Mouse (Mus musculus) forebrain, embryonic 15.5 days (tissue): Measurements from ENCODE around the gene A530084C06Rik. TPM values are rescaled to one million over a fixed set of nuclear protein-coding genes. Genes with fewer than 3 reads are reported as not detected.

ENCODE experiments used
- ATAC-seq: fragments of 200-750 bp; cut with Nextera tagmentation; replicated peaks from 2 replicates; pipeline ENCODE4 v1.8.0; 2017; ENCODE audit warnings: mild to moderate bottlenecking, moderate TSS enrichment, moderate library complexity
- H3K27ac ChIP-seq: fragments of 300-500 bp; sonication (generic); replicated peaks from 2 replicates; pipeline ENCODE4 v1.5.1; 2015; ENCODE audit warnings: mild to moderate bottlenecking, inconsistent platforms
- H3K27me3 ChIP-seq: fragments of 300-500 bp; sonication (generic); 2 replicates; pipeline ENCODE4 v1.6.1; 2015; ENCODE audit warnings: inconsistent platforms
- H3K36me3 ChIP-seq: fragments of 300-500 bp; sonication (generic); 2 replicates; pipeline ENCODE4 v1.6.1; 2015; ENCODE audit warnings: mild to moderate bottlenecking, inconsistent platforms
- H3K4me1 ChIP-seq: fragments of 300-500 bp; sonication (generic); 2 replicates; pipeline ENCODE4 v1.6.1; 2015; ENCODE audit warnings: inconsistent platforms
- H3K4me2 ChIP-seq: fragments of 300-500 bp; sonication (generic); replicated peaks from 2 replicates; pipeline ENCODE4 v1.6.1; 2015; ENCODE audit warnings: mild to moderate bottlenecking, inconsistent platforms
- H3K4me3 ChIP-seq: fragments of 300-500 bp; sonication (generic); 2 replicates; pipeline ENCODE4 v1.5.1; 2015; ENCODE audit warnings: mild to moderate bottlenecking, inconsistent platforms
- H3K9ac ChIP-seq: fragments of 300-500 bp; sonication (generic); replicated peaks from 2 replicates; pipeline ENCODE4 v1.6.1; 2015; ENCODE audit warnings: mild to moderate bottlenecking, inconsistent platforms
- H3K9me3 ChIP-seq: fragments of 300-500 bp; sonication (generic); 2 replicates; pipeline ENCODE4 v1.6.1; 2016; ENCODE audit warnings: inconsistent platforms
- WGBS: fragments of 180-500 bp; shearing (Covaris S2); methylation state at CpG from one replicate; pipeline ENCODE4 v1.1.7; 2015; ENCODE audit warnings: mixed read lengths; 5-methylcytosine and 5-hydroxymethylcytosine counted together
- polyA plus RNA-seq: library from polyadenylated mRNA; unstranded; fragments of >200 nt; fragmentation: Nextera tagmentation; extraction: Ambion mirVana; gene quantifications from 2 replicates; pipeline ENCODE4 v1.2.1, GENCODE M21; 2015

The A530084C06Rik gene
- not detected in 2 replicates for polyA plus RNA-seq

- peak within 1 kb of the TSS; percentile 53 for H3K9ac ChIP-seq
- H3K4me2 ChIP-seq: peak within 1 kb of the TSS; percentile 98
- H3K4me1 ChIP-seq: peaks cover 29% of the 10 kb centered on the region
- H3K9me3 ChIP-seq: no peaks in the 10 kb centered on the region
- peak; percentile 49 for ATAC-seq
- peak within 1 kb of the TSS; percentile 52 for H3K4me3 ChIP-seq
- H3K36me3 ChIP-seq: no peaks in the 10 kb centered on the region
- H3K27me3 ChIP-seq: peaks cover 92% of the 10 kb centered on the region
- peak within 1 kb of the TSS; percentile 33 for H3K27ac ChIP-seq
- WGBS: under 1% methylated on average over 86 of the region's 88 CpGs
Observed at GRCm38 (mm10) chr13:31558521-31559418, at the start of gene A530084C06Rik. Gene A530084C06Rik, minus strand, starts transcription at chr13:31559333.

GRCm38 (mm10) chr13:31603964-31604363 is 44.8 kb upstream of the A530084C06Rik start:
- no peaks in the 10 kb centered on the region for H3K4me1 ChIP-seq
- ATAC-seq: no peak
- no peak overlapping the region for H3K4me2 ChIP-seq
- H3K36me3 ChIP-seq: no peaks in the 10 kb centered on the region
- no peaks in the 10 kb centered on the region for H3K9me3 ChIP-seq
- no peak overlapping the region for H3K9ac ChIP-seq
- no peaks in the 10 kb centered on the region for H3K27me3 ChIP-seq
- H3K27ac ChIP-seq: no peak overlapping the region
- H3K4me3 ChIP-seq: no peak overlapping the region
- 33% methylated on average over 6 of the region's 6 CpGs for WGBS

- H3K4me1 ChIP-seq: no peaks in the 10 kb centered on the region
- 87% methylated on average over 5 of the region's 5 CpGs for WGBS
- H3K4me2 ChIP-seq: no peak overlapping the region
- no peaks in the 10 kb centered on the region for H3K36me3 ChIP-seq
- H3K27me3 ChIP-seq: no peaks in the 10 kb centered on the region
- no peak overlapping the region for H3K4me3 ChIP-seq
- H3K9me3 ChIP-seq: no peaks in the 10 kb centered on the region
- no peak for ATAC-seq
- H3K27ac ChIP-seq: no peak overlapping the region
- H3K9ac ChIP-seq: no peak overlapping the region
Observed at GRCm38 (mm10) chr13:31599576-31599975, 40.4 kb upstream of the A530084C06Rik start.

DNA sequence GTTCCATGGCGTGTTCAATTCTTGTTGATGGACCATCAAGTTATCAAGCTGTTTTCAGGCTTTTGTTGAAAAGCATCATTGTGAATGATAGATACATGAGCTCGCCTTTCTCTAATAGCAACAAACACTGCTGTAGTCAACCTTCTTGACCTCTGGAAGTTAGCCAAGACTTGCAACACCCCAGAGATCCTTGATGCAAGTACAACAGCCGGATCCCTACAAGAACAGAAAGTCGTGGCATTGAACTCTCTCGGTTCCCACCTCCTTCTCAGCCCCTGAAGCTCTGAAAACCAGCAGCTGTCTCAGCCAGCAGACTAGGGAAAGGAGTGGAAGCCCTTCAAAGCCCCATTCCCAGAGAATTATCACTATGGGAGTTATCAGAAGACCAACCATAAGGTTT is 28.2 kb upstream of the A530084C06Rik start:
- ATAC-seq: no peak
- H3K9me3 ChIP-seq: no peaks in the 10 kb centered on the region
- H3K4me2 ChIP-seq: no peak overlapping the region
- H3K36me3 ChIP-seq: no peaks in the 10 kb centered on the region
- 76% methylated on average over 5 of the region's 5 CpGs for WGBS
- no peaks in the 10 kb centered on the region for H3K27me3 ChIP-seq
- no peak overlapping the region for H3K27ac ChIP-seq
- no peak overlapping the region for H3K9ac ChIP-seq
- H3K4me3 ChIP-seq: no peak overlapping the region
- H3K4me1 ChIP-seq: no peaks in the 10 kb centered on the region

GRCm38 (mm10) chr13:31579866-31580265 is 20.7 kb upstream of the A530084C06Rik start:
- 64% methylated on average over 9 of the region's 9 CpGs for WGBS
- no peaks in the 10 kb centered on the region for H3K36me3 ChIP-seq
- ATAC-seq: no peak
- H3K4me2 ChIP-seq: no peak overlapping the region
- no peaks in the 10 kb centered on the region for H3K9me3 ChIP-seq
- no peak overlapping the region for H3K4me3 ChIP-seq
- no peaks in the 10 kb centered on the region for H3K27me3 ChIP-seq
- no peak overlapping the region for H3K9ac ChIP-seq
- no peak overlapping the region for H3K27ac ChIP-seq
- H3K4me1 ChIP-seq: peaks cover 6% of the 10 kb centered on the region; the same call in 1 of the 2 replicates

DNA sequence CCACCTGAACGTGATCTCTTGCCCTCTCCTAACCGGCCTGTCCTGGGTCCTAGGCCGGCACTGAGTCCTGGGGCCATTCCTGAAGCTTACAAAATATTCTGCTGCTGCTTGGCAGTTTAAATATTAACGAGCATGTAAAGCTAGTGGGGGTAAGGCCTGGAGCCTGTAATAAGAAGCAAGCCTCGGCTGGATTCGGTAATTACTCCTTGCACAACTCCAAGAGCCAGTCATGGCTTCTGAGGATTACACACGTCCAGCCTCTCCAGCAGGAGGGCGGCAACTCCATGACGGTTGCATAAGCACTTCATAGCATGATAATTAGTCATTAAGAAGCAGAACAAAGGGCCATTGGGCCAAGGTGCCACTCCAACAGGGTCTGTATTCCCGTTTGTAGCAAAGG is 19.3 kb upstream of the A530084C06Rik start:
- peak; percentile 57; the same call in 1 of the 2 replicates for ATAC-seq
- Histone ChIP-seq H3K27me3 (no peaks in the 10 kb centered on the region), H3K36me3 (no peaks in the 10 kb centered on the region), H3K4me2 (no peak overlapping the region), H3K9ac (no peak overlapping the region), H3K9me3 (no peaks in the 10 kb centered on the region), H3K4me1 (peaks cover 6% of the 10 kb centered on the region; the same call in 1 of the 2 replicates), H3K4me3 (no peak overlapping the region), H3K27ac (no peak overlapping the region)
- 21% methylated on average over 10 of the region's 10 CpGs for WGBS

- Histone ChIP-seq H3K27ac (no peak overlapping the region), H3K4me3 (no peak overlapping the region), H3K4me2 (no peak overlapping the region), H3K9ac (no peak overlapping the region), H3K36me3 (no peaks in the 10 kb centered on the region), H3K9me3 (no peaks in the 10 kb centered on the region), H3K27me3 (no peaks in the 10 kb centered on the region), H3K4me1 (peaks cover 6% of the 10 kb centered on the region; the same call in 1 of the 2 replicates)
- WGBS: 44% methylated on average over 6 of the region's 6 CpGs
- 0 out of 2 replicates have a peak, but pooled peaks have one; percentile 13 for ATAC-seq
Observed at GRCm38 (mm10) chr13:31577576-31577975, 18.4 kb upstream of the A530084C06Rik start.

- ATAC-seq: no peak
- H3K36me3 ChIP-seq: no peaks in the 10 kb centered on the region
- H3K27me3 ChIP-seq: no peaks in the 10 kb centered on the region
- H3K9me3 ChIP-seq: no peaks in the 10 kb centered on the region
- H3K4me3 ChIP-seq: no peak overlapping the region
- no peak overlapping the region for H3K27ac ChIP-seq
- peaks cover 6% of the 10 kb centered on the region; the same call in 1 of the 2 replicates for H3K4me1 ChIP-seq
- H3K9ac ChIP-seq: no peak overlapping the region
- WGBS: 52% methylated on average over 4 of the region's 4 CpGs
- no peak overlapping the region for H3K4me2 ChIP-seq
Observed at GRCm38 (mm10) chr13:31576696-31577095, 17.6 kb upstream of the A530084C06Rik start.

GRCm38 (mm10) chr13:31574627-31575026 is 15.5 kb upstream of the A530084C06Rik start:
- no peak overlapping the region for H3K9ac ChIP-seq
- WGBS: 78% methylated on average over 3 of the region's 3 CpGs
- no peaks in the 10 kb centered on the region for H3K27me3 ChIP-seq
- H3K4me1 ChIP-seq: peaks cover 6% of the 10 kb centered on the region; the same call in 1 of the 2 replicates
- no peak for ATAC-seq
- no peak overlapping the region for H3K4me3 ChIP-seq
- no peak overlapping the region for H3K27ac ChIP-seq
- H3K9me3 ChIP-seq: no peaks in the 10 kb centered on the region
- no peak overlapping the region for H3K4me2 ChIP-seq
- H3K36me3 ChIP-seq: no peaks in the 10 kb centered on the region

DNA sequence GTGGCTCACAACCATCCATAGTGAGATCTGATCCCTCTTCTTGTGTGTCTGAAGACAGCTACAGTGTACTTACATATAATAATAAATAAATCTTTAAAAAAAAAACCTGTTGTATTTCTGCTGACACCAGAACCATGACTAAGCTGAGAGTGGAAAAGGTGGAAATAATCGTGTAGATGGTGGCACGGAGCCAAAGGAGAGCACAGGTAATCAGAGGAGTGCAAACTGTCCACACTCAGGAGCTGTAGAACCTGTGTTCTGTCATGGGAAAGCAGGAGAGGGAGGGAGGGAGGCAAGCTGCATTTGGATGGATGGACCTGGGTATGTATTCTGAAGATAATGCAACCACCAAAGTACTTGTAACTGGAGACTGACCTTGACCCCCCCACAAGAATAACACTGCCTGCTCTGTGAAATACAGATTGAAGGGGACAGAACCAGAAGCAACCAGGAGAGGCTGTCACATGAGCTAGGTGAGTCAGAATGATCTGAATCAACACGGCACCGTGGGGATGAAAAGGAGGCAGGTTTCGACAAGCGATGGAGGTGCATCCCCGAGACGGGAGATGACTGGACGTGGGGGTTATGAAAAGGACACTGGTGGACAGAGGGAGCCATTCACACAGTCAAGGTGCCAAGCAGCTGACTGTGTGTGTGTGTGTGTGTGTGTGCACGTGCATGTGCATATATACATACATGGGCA is 13.8 kb upstream of the A530084C06Rik start:
- H3K27me3 ChIP-seq: no peaks in the 10 kb centered on the region
- H3K27ac ChIP-seq: no peak overlapping the region
- ATAC-seq: no peak
- H3K9ac ChIP-seq: no peak overlapping the region
- H3K4me2 ChIP-seq: no peak overlapping the region
- H3K9me3 ChIP-seq: no peaks in the 10 kb centered on the region
- no peaks in the 10 kb centered on the region for H3K36me3 ChIP-seq
- H3K4me3 ChIP-seq: no peak overlapping the region
- peaks cover 3% of the 10 kb centered on the region; the same call in 1 of the 2 replicates for H3K4me1 ChIP-seq
- 90% methylated on average over 10 of the region's 10 CpGs for WGBS

DNA sequence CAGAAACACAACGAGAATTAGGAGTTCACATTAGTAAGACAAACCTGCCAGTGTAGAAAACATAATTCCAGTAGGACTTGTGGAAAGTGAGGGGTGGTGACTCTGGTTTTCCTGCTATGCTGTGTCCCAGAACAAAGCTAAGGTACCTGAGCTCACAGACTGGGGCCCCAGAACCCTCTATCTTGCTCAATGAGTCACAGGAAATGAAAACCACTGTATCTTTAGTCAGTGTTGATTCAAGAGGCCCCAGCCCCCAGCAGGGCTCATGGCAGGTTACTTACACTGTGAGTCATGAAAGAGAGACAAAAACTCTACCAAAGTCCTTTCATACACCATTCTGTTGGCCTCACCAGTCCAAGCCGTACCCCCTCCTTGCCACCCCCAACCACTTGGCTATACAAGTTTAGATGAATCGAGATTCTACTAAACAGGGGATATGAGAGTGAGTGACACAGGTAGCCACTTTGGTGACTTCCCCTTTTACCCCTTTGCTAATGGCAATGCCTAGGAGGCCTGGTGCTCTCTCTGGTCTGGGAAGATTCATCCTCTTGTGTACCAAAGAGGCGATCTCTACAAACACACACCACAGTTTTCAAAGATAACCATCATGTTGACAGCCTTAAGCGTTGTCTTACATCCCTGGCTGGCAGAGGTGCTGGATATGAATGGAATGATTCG is 8.6 kb upstream of the A530084C06Rik start:
- no peak overlapping the region for H3K4me2 ChIP-seq
- peaks cover 9% of the 10 kb centered on the region for H3K27me3 ChIP-seq
- H3K36me3 ChIP-seq: no peaks in the 10 kb centered on the region
- H3K27ac ChIP-seq: no peak overlapping the region
- no peak overlapping the region for H3K9ac ChIP-seq
- no peaks in the 10 kb centered on the region for H3K9me3 ChIP-seq
- no peak overlapping the region for H3K4me3 ChIP-seq
- ATAC-seq: no peak
- no peaks in the 10 kb centered on the region for H3K4me1 ChIP-seq
- 82% methylated on average over 6 of the region's 6 CpGs for WGBS

GRCm38 (mm10) chr13:31567099-31567498 is 8.0 kb upstream of the A530084C06Rik start:
- Histone ChIP-seq H3K4me3 (no peak overlapping the region), H3K36me3 (no peaks in the 10 kb centered on the region), H3K9me3 (no peaks in the 10 kb centered on the region), H3K4me2 (no peak overlapping the region), H3K27me3 (peaks cover 16% of the 10 kb centered on the region), H3K9ac (no peak overlapping the region), H3K4me1 (no peaks in the 10 kb centered on the region), H3K27ac (no peak overlapping the region)
- ATAC-seq: no peak
- WGBS: 83% methylated on average over 8 of the region's 8 CpGs
